Mouse (Mus musculus) liver, embryonic 14.5 days (tissue): ENCODE measurements at regions not wholly inside any gene's neighbourhood (a gene's known extent, or its start where the extent isn't known, plus 50 kb on each side); places are given as distances from the start of the nearest gene placed in this dataset.

Experiments used
- CTCF ChIP-seq: IDR thresholded peaks from 2 replicates; pipeline ENCODE4 v1.5.1; 2016; ENCODE audit warnings: antibody characterized with exemption, low read depth, control low read depth
- EP300 ChIP-seq: IDR thresholded peaks from 2 replicates; pipeline ENCODE4 v1.6.1; 2016; ENCODE audit warnings: antibody characterized with exemption, low read depth

DNA sequence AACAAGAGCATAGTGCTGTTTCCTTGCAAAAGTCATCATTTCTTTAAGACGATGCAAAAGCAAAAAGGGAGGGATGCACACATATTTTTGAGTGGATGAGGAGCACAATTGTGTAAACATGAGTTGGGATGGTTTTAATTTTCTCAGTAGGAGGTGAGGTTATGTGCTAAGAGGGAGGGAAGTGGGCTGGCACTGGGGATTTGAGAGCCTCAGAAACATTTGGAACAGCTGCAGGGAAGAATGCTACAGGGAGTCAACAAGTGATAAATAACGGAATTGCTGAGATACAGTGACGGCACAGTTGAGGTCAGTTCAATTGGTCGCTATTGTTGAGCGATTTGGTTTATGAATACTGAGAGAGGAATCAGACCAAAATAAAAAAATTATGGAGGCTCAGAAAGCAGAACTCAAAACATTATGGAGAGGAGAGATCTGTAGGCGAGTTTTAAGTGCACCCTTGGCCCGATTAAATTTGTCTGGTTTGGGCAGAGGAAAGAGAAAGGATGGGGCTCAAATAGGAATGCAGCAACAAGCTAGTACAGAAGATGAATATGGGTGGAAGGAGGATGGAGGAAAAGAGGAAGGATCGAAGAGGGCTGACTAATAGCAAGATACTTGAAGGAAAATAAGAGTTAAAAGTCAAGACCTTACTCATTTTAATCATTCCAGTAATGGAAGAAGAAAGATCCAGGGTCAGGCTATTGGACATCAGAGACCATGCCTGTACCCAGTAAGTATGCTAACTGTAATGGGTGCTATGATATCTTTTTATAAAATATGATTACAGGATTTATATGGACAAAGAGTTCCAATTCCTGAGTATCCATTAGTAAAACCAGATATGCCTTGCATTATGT lies 259.0 kb downstream of the Trim52 start:
- TF ChIP-seq CTCF (no peak), EP300 (no peak)
